Mouse (Mus musculus) right cerebral cortex, adult 2 months (tissue): ENCODE measurements around the gene Fez2.

ENCODE experiments used
- DNase-seq, 2 experiments: peaks; one replicate each; pipeline ENCODE4 v3.0.0; 2021 to 2022; ENCODE audit warnings: low spot score in 2 of 2

Gene Fez2

GRCm38 (mm10) chr17:78417381-78418281 lies at the start of gene Fez2:
Gene Fez2, minus strand, starts transcription at chr17:78418152.
- DNase-seq: peak; percentile 90 to 91

DNA sequence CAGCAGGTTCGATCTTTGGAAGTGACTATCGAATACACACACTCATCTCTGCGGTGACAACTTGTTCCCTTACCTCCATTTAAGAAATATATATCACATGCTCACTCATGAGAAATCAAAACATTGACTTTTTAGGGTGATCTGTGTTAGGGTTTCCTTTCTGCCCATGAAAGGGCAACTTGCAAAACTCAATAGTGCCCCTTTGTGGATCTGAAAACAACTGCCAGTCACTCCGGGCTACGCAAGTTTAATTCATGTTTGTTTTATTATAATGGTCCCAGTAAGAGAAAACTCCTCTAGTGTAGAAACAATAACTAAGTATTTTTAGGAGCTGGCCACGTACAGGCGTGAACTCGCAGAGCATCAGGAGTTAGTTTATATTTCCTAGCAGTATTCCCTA lies 47.5 kb upstream of the Fez2 start:
- no peak for DNase-seq

- DNase-seq: no peak
Measured at GRCm38 (mm10) chr17:78465071-78465470, 47.1 kb upstream of the Fez2 start.

GRCm38 (mm10) chr17:78460140-78460539 lies 42.2 kb upstream of the Fez2 start:
- DNase-seq: no peak

GRCm38 (mm10) chr17:78455556-78455955 lies 37.6 kb upstream of the Fez2 start:
- no peak for DNase-seq

DNA sequence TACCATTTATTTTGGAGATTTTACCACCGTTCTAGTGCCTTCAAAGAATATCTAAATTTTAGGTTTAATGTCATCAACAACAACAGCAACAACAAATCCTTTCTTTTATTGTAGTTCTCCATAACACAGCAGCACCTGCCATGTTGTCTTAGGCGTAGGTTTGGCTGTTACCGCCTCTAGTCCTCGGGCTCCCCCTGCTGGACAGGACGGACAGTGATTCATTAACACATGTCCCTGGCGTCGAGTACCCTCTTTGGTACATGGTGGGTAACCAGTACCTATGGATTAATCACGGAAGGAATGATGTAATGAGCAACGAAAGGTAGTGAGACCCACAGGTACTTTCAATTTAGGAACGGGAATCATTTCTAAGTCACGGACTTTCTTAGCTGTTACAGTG lies 37.2 kb upstream of the Fez2 start:
- peak; percentile 74 to 80 for DNase-seq

DNA sequence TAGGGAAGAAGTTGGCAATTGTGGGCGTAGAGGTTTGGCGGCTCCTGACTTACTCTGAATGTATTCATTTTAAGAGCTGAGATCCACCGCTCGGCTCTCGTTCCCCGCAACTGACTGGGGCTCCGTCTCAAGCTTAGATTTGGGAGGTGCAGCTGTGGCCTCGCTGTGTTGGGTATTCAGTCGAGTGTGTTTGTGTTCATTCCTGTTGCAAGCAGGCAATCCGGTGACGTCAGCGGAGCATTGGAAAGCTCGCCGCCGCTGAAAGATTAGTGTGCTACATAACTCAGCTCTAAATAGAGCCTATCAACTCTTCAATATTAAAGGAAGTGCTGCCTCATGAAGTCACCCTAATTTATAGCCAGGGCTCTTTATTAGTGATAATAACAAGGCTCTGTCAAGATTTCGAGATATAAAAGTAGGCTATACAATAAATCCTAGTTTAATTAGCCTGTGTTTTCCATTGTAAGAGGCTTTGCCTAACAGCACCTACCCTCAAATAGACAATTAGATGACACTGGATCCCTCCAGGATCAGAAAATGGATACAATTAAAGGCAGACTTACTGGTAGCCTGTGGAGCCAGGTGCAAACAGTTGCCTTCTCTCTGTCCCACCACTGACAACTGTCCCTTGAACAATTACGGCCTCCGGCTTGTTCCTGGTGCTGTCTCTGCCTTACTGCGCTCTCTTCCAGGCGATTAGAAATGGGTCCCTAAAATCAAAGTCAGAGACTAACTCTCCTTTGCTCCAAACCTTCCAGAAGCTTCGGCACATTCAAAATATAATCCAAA lies 36.4 kb upstream of the Fez2 start:
- peak; percentile 42 to 64 for DNase-seq

- no peak for DNase-seq
Measured at GRCm38 (mm10) chr17:78453529-78453928, 35.6 kb upstream of the Fez2 start.

DNA sequence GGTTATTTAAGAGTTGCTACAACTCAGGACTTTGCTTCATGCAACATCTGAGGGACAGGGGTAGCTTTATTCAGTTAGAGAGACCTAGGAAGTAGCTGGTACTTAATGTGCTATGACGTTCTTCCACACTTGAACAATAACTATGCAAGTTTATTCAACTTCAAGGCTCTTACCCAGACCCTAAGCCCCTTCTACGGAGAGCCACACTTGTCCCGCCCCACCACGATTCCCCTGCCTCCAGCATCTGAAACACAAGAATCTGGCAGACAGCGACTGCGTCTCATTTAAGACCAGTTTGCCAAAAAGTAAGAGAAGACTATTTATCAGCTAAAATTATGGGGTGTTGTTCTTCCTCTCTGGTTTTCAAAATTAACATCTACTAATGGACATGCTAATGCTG lies 33.9 kb upstream of the Fez2 start:
- DNase-seq: no peak

GRCm38 (mm10) chr17:78451332-78451793 lies 33.4 kb upstream of the Fez2 start:
- DNase-seq: no peak

- no peak for DNase-seq
Measured at GRCm38 (mm10) chr17:78449635-78450197, 31.8 kb upstream of the Fez2 start.

- DNase-seq: no peak
Measured at GRCm38 (mm10) chr17:78444826-78445225, 26.9 kb upstream of the Fez2 start.

DNA sequence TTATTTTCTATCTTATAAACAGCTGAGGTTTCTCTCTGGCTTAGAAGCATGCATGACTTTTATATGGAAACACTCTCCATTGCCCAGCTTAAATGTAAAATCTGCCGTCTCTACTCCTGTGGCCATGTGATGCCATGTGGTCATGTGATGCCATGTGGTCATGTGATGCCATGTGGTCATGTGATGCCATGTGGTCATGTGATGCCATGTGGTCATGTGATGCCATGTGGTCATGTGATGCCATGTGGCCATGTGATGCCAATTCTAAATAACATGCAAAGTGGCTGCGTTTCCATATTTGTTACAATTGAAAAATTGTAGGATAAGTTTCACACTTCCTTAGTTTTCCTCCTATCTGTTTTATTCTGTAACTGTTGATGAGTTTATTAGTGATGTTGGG lies 22.8 kb upstream of the Fez2 start:
- no peak for DNase-seq

DNA sequence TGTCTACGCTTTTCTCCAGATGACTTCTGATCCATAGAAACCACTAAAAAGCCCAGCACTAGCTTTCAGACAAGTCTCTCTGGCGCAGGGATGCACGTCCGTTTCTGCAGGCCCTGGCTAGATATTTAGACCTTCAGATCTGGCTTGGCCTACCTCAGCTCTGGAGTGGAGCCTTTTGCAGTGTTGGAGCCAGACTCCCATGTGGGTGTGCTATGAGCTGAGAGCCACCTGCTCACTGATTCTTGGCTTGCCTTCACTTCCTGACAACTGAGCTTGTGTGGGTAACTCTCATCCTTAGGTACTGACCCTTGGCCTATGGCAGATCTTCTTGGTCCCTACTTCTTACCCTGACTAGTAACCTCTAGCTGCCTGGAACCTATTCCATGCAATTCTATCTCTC lies 19.2 kb upstream of the Fez2 start:
- no peak for DNase-seq

- no peak for DNase-seq
Measured at GRCm38 (mm10) chr17:78435661-78436060, 17.7 kb upstream of the Fez2 start.

GRCm38 (mm10) chr17:78434746-78435145 lies 16.8 kb upstream of the Fez2 start:
- DNase-seq: peak in 1 of 2 experiments; percentile 42

DNA sequence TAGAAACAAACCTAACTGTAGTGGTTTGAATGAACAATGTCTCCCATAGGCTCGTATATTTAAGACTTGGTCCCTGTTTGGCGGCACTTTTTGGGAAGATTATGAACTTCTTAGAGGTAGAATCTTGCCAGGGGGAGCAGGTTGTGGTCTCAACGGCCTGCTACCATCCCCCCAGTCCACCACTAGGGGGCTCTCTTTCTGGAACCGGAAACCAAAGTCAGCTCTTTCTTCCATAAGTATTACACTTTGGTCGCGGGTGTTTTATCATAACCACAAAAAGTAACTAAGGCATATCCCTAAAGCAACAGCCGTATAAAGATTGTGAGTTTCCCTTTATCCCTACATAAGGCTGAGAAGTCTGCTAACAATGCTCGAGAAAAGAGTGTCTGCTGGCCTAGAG lies 12.4 kb upstream of the Fez2 start:
- no peak for DNase-seq

- no peak for DNase-seq
Measured at GRCm38 (mm10) chr17:78429051-78429450, 11.1 kb upstream of the Fez2 start.

DNA sequence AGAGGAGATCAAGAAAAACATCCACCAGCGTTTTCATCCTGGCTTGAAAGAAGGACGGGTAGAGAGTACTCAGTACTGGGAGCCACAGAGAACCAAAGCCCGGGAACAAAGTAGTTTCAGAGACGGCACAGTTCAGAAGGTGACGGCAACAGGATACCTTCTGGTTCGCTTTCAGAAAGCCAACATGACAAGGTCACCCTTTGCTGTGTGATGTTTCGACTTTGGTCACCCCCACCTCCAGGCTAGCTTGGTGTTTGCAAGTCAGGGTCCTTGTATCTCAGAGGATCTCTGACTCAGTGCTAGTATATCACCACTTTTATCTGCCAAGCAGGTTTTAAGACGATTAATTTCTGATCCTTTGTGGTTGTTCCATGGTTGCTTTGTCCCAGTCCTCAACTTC lies 7.1 kb upstream of the Fez2 start:
- DNase-seq: no peak

- DNase-seq: no peak
Measured at GRCm38 (mm10) chr17:78419216-78419615, 1.3 kb upstream of the Fez2 start.

DNA sequence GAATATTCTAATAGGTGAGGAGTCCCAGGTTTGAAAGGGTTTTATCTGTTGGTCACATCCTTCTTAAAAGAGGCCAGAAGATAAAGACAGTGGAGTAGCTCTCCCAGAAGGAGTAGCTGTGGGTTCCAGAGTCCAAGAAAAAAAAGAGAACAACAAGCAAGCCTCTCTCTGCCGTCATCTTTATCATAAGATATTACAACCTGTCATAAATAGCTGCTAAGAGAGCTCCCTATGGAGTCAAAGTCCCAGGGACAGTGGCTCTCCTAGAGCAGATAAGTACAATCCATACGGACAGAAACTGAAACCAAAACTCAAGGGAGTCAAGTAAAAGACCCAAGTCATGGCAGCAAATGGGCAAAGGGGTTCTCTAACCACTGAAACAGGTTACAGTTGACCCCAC lies 2.7 kb downstream of the Fez2 start:
- DNase-seq: no peak

DNA sequence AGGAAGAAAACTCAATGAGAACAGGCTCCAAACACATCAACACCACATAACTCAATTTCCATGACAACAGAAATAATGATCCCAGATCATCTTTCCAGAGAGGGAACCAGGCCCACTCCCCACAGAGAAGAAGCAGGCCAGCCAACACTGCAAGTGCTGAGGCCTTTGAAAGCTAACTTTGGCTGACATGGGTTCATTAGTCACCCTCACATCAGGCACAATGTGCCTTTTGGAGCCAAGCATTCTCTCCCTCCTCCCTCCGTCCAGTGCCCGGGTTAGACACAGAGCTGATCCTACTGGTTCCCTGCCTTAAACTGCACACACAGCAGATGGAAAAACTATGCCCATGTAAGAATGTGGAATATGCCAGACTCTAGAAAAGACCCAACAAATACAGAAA lies 8.1 kb downstream of the Fez2 start:
- no peak for DNase-seq
